Mouse (Mus musculus) kidney, adult 2 months (tissue): ENCODE data around the gene Pds5b.
"Not testable (repeated sequence)": the region's sequence is repeated elsewhere in the genome, so short reads cannot be mapped to it uniquely, and the experiment has no call there.

ENCODE experiments used
- CTCF ChIP-seq: fragments of 200-500 bp; conservative IDR thresholded peaks from 2 replicates; pipeline ENCODE4 v1.5.1; 2011; ENCODE audit warnings: low read depth, mild to moderate bottlenecking, control low read depth, low read length, moderate library complexity, mixed read lengths; ENCODE audit not compliant: insufficient read depth, insufficient read length
- POLR2A ChIP-seq: fragments of 200-500 bp; IDR thresholded peaks from one replicate; pipeline ENCODE4 v1.6.1; 2011; ENCODE audit warnings: low read depth, low read length, control low read depth

GRCm38 (mm10) chr5:150852097-150852496 is 178.6 kb downstream of the Pds5b start:
- TF ChIP-seq POLR2A, CTCF: not testable (repeated sequence)
